Mouse (Mus musculus): ENCODE measurements around the gene Gpatch11.

GRCm38 (mm10) chr17:78894991-78895390 lies 59.6 kb downstream of the Gpatch11 start:
- TF ChIP-seq CTCF (IDR thresholded peaks at IDR 0.05; ENCODE audit: extremely low read depth, insufficient read depth, insufficient read length, insufficient replicate concordance) (no peak), POLR2A (IDR thresholded peaks at IDR 0.05; ENCODE audit: low read depth, low read length) (no peak)

Measured in spleen, adult 2 months (tissue).